Mouse (Mus musculus): ENCODE data around the gene Sirt4. TPM values are rescaled to one million over a fixed set of nuclear protein-coding genes. Genes with fewer than 3 reads are reported as not detected.

Gene Sirt4
- polyA plus RNA-seq, 1 experiment from 2014 or later = 23.1 TPM

DNA sequence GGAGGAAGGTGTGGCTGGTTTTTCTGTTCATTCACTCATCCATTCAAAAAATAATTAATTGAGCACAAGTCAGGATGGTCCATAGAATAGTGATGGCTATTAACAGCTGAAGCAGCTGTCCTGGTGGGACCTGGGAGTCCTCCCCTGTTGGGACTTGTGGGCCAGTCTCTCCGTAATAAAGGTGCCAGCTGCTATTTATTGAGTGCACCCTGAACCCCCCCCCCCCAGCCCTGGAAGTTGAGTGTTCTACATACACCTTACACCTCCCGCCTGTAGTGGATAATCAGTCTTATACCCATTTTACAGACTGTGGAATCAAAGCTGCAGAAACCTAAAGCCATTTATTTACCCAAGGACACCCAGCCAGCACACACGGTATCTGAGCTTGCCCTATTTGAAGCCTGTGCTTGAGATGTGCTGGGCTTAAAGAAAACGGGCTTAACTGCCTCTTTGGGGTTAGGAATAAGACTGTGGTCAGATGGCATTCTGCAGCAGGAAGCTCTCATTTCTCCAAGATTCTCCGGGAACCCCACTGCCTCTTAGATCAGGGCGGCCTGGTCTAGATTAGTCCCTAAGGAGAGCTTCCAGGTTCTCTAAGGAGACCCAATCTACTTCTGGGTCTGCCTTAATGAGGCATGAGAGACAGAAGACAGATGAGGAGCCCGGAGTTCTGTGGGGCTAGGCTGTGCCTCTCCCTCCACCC is 47.1 kb downstream of the Sirt4 start:
- peak overlapping the region; percentile 74 for H3K4me2 ChIP-seq (replicated peaks; ENCODE audit: low read depth, low read length)
- DNase-seq (ENCODE audit: low spot score) (no peak), ATAC-seq (ENCODE audit: low FRiP score) (peak; percentile 3; the same call in 1 of the 2 replicates)
- H3K27me3 ChIP-seq (ENCODE audit: control insufficient read depth, insufficient read depth, low read length) = no peaks in the 10 kb centered on the region
- peaks cover 10% of the 10 kb centered on the region for H3K36me3 ChIP-seq (ENCODE audit: control insufficient read depth, insufficient read depth, low read length)
- H3K4me1 ChIP-seq (replicated peaks; ENCODE audit: control insufficient read depth, insufficient read depth, low read length) = peaks cover 63% of the 10 kb centered on the region
- 28% methylated on average over 7 of the region's 7 CpGs for WGBS
- H3K9me3 ChIP-seq (ENCODE audit: control insufficient read depth, low read length) = no peaks in the 10 kb centered on the region
- H3K4me3 ChIP-seq (ENCODE audit: low read depth, low read length) = peak overlapping the region; percentile 27
- H3K27ac ChIP-seq (ENCODE audit: low read depth, low read length) = peak overlapping the region; percentile 100
- peak overlapping the region; percentile 99 for H3K9ac ChIP-seq (ENCODE audit: low read depth, low read length)

DNA sequence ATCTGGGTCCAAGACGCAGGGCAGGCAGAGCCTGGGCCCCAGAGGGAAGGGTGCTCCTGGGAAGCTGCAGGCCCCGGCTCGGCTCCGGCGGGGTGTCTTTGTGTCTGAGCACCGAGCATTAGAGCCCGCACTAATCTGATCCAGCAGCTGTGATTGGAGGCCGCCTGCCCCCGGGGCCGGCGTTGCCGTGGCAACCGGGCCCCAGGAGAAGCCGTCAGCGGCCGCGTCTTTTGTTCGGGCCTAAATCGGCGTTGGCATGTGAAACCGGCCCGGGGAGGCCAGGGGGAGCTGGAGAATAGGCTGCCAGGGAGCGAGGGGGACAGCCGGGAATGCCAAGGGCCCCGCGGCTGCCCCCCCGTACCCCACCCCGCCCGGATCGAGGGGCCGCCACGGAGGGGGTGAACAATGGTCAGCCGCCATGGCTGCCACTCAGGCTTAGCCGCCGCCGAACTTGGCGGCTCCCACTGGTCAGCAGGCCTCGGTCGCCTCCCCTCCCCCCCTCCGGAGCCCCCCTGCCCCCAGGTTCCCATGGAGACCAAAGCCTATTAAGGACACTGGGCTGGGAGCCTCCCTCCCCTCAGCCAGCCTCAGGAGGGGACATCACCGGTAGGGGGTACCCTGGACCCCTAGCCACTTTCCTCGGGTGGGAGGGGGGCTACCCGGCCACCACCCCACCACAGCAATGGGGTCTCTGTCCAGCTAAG is 48.0 kb downstream of the Sirt4 start:
- H3K27ac ChIP-seq (ENCODE audit: low read depth, low read length) = peak overlapping the region; percentile 100
- H3K9me3 ChIP-seq (ENCODE audit: control insufficient read depth, low read length) = no peaks in the 10 kb centered on the region
- H3K9ac ChIP-seq (ENCODE audit: low read depth, low read length) = peak overlapping the region; percentile 99
- WGBS = 0% methylated on average over 41 of the region's 43 CpGs
- DNase-seq (ENCODE audit: low spot score) = peak; percentile 97
- peak; percentile 89 for ATAC-seq (ENCODE audit: low FRiP score)
- peak overlapping the region; percentile 74 for H3K4me2 ChIP-seq (replicated peaks; ENCODE audit: low read depth, low read length)
- peaks cover 5% of the 10 kb centered on the region for H3K36me3 ChIP-seq (ENCODE audit: control insufficient read depth, insufficient read depth, low read length)
- no peaks in the 10 kb centered on the region for H3K27me3 ChIP-seq (ENCODE audit: control insufficient read depth, insufficient read depth, low read length)
- H3K4me1 ChIP-seq (replicated peaks; ENCODE audit: control insufficient read depth, insufficient read depth, low read length) = peaks cover 63% of the 10 kb centered on the region
- peak overlapping the region; percentile 97 for H3K4me3 ChIP-seq (ENCODE audit: low read depth, low read length)

DNA sequence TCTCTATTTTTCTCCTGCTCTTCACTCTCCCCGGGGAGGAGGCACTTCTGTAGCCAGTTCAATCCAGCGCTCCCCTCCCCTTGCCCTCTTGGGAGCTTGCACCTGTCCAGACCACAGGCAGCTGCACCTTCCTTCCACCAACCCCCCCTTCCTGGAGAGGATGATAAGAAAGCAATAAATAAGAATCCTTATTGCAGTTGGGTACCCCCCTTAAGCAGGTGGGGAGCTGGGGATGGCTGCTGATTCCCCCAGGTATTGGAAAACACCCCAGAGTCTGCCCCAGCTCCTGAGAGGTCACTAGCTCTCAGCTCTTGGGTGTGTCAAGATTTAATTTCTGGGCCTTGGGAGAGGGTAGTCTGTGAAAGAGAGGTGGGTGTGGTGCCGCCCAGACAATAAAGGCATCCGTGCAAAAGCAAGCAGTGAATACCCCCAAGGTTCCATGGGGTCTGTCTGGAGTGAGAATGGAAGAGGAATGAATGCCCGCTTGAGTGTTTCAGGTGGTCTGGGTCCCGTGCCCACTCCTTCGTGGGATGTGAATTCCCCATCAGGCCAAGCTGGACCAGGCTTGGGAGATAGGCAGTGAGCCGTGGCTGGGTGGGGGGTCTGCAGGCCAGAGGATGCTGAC is 48.7 kb downstream of the Sirt4 start:
- H3K4me2 ChIP-seq (replicated peaks; ENCODE audit: low read depth, low read length) = peak overlapping the region; percentile 74
- DNase-seq (ENCODE audit: low spot score) (no peak), ATAC-seq (ENCODE audit: low FRiP score) (no peak)
- no peaks in the 10 kb centered on the region for H3K27me3 ChIP-seq (ENCODE audit: control insufficient read depth, insufficient read depth, low read length)
- H3K27ac ChIP-seq (ENCODE audit: low read depth, low read length) = peak overlapping the region; percentile 100
- peak overlapping the region; percentile 97 for H3K4me3 ChIP-seq (ENCODE audit: low read depth, low read length)
- 0 out of 2 replicates have a peak, but pooled peaks cover 4% of the 10 kb centered on the region for H3K36me3 ChIP-seq (ENCODE audit: control insufficient read depth, insufficient read depth, low read length)
- peak overlapping the region; percentile 99 for H3K9ac ChIP-seq (ENCODE audit: low read depth, low read length)
- 13% methylated on average over 8 of the region's 8 CpGs for WGBS
- H3K9me3 ChIP-seq (ENCODE audit: control insufficient read depth, low read length) = no peaks in the 10 kb centered on the region
- H3K4me1 ChIP-seq (replicated peaks; ENCODE audit: control insufficient read depth, insufficient read depth, low read length) = peaks cover 60% of the 10 kb centered on the region

DNA sequence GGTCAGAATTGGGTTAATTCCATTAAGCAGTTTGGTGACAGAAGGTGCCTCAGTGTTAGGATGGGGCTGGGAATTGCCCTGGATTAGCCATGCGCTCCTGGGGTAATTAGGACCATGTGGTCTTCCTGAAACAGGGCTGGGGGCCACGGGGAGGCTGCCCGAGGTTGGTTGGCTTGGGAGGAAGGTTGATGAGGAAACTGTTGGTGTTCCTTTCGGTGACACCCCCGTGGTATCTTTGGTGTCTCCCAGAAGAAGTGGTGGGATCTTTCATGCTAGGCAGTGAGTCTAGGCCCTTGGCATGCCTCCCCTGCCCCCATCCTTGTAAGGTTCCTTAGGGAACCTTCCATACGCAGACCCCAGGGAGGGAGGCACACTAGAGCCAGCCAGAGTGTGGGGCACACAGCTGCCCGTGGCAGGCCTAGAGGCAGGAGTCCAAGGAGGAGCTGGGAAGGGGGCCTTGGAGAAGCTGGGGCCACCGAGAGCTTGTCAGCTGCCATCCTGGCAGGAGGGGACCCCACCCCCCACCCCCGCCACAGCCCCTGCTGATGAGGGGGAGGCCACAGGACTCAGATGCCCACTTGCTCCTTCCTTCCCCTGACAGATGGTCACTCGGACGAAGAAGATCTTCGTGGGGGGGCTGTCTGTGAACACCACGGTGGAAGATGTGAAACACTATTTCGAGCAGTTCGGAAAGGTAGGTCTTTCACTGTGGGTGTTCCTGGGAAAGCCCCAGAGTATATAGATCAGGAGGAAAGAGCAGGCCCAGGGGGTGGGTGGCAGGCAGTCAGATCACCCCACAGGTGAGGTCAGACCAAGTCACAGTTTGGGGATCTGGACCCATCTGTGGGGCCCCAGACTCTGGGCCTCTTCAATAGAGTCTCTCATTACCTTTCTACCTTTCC is 49.4 kb downstream of the Sirt4 start:
- no peak for ATAC-seq (ENCODE audit: low FRiP score)
- Histone ChIP-seq H3K27me3 (ENCODE audit: control insufficient read depth, insufficient read depth, low read length) (no peaks in the 10 kb centered on the region), H3K36me3 (ENCODE audit: control insufficient read depth, insufficient read depth, low read length) (0 out of 2 replicates have a peak, but pooled peaks cover 4% of the 10 kb centered on the region), H3K27ac (ENCODE audit: low read depth, low read length) (peak overlapping the region; percentile 100), H3K4me2 (replicated peaks; ENCODE audit: low read depth, low read length) (peak overlapping the region; percentile 74), H3K4me1 (replicated peaks; ENCODE audit: control insufficient read depth, insufficient read depth, low read length) (peaks cover 60% of the 10 kb centered on the region), H3K9ac (ENCODE audit: low read depth, low read length) (peak overlapping the region; percentile 99), H3K4me3 (ENCODE audit: low read depth, low read length) (peak overlapping the region; percentile 97), H3K9me3 (ENCODE audit: control insufficient read depth, low read length) (no peaks in the 10 kb centered on the region)
- 18% methylated on average over 15 of the region's 15 CpGs for WGBS
- no peak for DNase-seq (ENCODE audit: low spot score)

DNA sequence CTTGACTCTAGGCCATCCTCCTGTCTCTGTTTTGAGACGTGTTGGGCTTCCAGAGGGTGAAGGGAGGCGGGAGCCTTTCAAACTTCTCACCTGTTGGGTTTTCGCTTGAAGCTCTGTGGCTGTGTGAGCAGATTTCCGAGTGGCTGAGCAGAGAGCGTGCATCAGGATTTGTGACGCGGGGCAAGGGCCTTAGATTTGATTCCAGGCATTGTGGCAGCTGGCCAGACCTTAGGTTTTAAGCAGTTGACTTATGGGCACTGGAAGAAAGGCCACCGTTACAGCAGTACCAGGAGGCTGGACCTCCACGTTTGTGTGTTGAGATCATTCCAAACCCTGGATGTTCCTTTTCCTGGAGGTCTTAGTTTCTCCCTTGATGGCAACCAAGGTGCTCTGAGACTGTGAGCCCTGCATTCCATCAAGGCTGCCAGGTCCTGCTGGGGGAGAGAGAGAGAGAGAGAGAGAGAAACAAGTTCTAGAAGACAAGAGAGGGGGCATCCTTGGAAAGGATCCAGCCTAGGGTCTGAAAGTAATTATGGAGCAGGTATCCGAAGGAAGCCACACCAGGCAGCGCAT is 50.2 kb downstream of the Sirt4 start:
- H3K27me3 ChIP-seq (ENCODE audit: control insufficient read depth, insufficient read depth, low read length) = no peaks in the 10 kb centered on the region
- H3K4me1 ChIP-seq (replicated peaks; ENCODE audit: control insufficient read depth, insufficient read depth, low read length) = peaks cover 54% of the 10 kb centered on the region
- no peak for ATAC-seq (ENCODE audit: low FRiP score)
- peak overlapping the region; percentile 97 for H3K4me3 ChIP-seq (ENCODE audit: low read depth, low read length)
- no peak for DNase-seq (ENCODE audit: low spot score)
- peak overlapping the region; percentile 74 for H3K4me2 ChIP-seq (replicated peaks; ENCODE audit: low read depth, low read length)
- H3K9me3 ChIP-seq (ENCODE audit: control insufficient read depth, low read length) = no peaks in the 10 kb centered on the region
- peak overlapping the region; percentile 99 for H3K9ac ChIP-seq (ENCODE audit: low read depth, low read length)
- 0 out of 2 replicates have a peak, but pooled peaks cover 4% of the 10 kb centered on the region for H3K36me3 ChIP-seq (ENCODE audit: control insufficient read depth, insufficient read depth, low read length)
- 38% methylated on average over 11 of the region's 11 CpGs for WGBS
- peak overlapping the region; percentile 100 for H3K27ac ChIP-seq (ENCODE audit: low read depth, low read length)

DNA sequence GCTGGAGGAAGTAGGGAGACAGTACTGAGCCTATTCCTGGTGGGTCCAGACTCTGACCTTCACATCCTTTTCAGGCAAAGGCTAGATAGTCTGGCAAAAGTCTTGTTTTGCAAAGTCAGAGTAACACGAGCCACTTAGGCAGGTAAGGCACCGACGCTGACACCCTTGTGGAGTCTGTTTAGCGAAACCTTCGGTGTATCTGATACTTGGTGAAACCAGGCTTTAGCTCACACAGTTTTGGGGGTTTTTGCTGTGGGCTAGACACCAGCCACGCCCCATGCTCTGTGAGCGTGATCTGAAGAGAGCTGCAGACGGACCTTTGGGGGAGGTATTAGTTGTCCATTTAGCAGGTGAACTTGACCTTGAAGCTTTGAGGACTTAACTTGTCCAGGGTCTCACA is 51.3 kb downstream of the Sirt4 start:
- ATAC-seq (ENCODE audit: low FRiP score) (no peak), DNase-seq (ENCODE audit: low spot score) (no peak)
- H3K4me3 ChIP-seq (ENCODE audit: low read depth, low read length) = peak overlapping the region; percentile 97
- H3K36me3 ChIP-seq (ENCODE audit: control insufficient read depth, insufficient read depth, low read length) = 0 out of 2 replicates have a peak, but pooled peaks cover 2% of the 10 kb centered on the region
- H3K27me3 ChIP-seq (ENCODE audit: control insufficient read depth, insufficient read depth, low read length) = no peaks in the 10 kb centered on the region
- H3K9ac ChIP-seq (ENCODE audit: low read depth, low read length) = peak overlapping the region; percentile 99
- H3K4me2 ChIP-seq (replicated peaks; ENCODE audit: low read depth, low read length) = peak overlapping the region; percentile 74
- peaks cover 43% of the 10 kb centered on the region for H3K4me1 ChIP-seq (replicated peaks; ENCODE audit: control insufficient read depth, insufficient read depth, low read length)
- peak overlapping the region; percentile 100 for H3K27ac ChIP-seq (ENCODE audit: low read depth, low read length)
- 74% methylated on average over 8 of the region's 8 CpGs for WGBS
- no peaks in the 10 kb centered on the region for H3K9me3 ChIP-seq (ENCODE audit: control insufficient read depth, low read length)

DNA sequence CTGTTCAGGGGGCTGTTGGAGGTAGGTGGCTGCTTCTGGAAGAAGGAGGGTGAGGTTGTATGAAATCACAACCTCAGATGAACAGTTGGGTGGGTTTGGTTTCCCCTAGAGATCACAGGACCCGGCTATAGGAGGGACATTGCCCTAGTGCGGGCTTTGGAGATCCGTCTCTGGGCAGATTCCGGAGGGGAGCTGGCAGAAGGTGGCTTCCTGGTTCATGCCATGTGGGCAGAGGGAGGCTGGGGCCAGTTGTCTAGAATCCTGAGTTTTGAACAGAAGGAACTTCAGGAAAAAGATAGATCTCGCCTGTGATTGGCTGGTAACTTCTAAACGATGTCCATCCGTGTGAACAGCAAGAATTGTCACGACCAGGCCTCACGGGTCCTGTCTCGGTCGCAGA is 52.1 kb downstream of the Sirt4 start:
- peak overlapping the region; percentile 97 for H3K4me3 ChIP-seq (ENCODE audit: low read depth, low read length)
- 0 out of 2 replicates have a peak, but pooled peaks cover 2% of the 10 kb centered on the region for H3K36me3 ChIP-seq (ENCODE audit: control insufficient read depth, insufficient read depth, low read length)
- no peaks in the 10 kb centered on the region for H3K9me3 ChIP-seq (ENCODE audit: control insufficient read depth, low read length)
- peak overlapping the region; percentile 100 for H3K27ac ChIP-seq (ENCODE audit: low read depth, low read length)
- DNase-seq (ENCODE audit: low spot score) (no peak), ATAC-seq (ENCODE audit: low FRiP score) (no peak)
- H3K4me1 ChIP-seq (replicated peaks; ENCODE audit: control insufficient read depth, insufficient read depth, low read length) = peaks cover 37% of the 10 kb centered on the region
- peak overlapping the region; percentile 99 for H3K9ac ChIP-seq (ENCODE audit: low read depth, low read length)
- no peaks in the 10 kb centered on the region for H3K27me3 ChIP-seq (ENCODE audit: control insufficient read depth, insufficient read depth, low read length)
- H3K4me2 ChIP-seq (replicated peaks; ENCODE audit: low read depth, low read length) = peak overlapping the region; percentile 74
- WGBS = 55% methylated on average over 11 of the region's 11 CpGs

DNA sequence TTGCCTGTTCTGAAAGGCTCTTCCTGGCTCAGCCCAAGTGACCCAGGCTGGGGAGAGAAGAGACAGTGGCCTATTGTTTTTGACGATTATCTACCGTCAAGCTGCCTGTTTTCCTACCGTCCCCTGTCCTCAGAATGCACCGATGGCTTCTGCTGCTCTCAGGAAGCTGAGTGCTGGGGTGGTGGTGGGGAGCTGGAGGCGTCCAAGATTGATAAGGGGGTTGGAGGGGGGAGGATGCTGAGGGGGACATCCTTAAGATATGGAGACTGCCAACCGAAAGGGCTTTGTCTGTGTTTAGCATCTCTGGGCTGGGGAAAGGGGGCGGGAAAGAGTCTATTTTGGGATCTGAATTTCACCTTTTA is 52.6 kb downstream of the Sirt4 start:
- WGBS = 14% methylated on average over 7 of the region's 7 CpGs
- Histone ChIP-seq H3K4me3 (ENCODE audit: low read depth, low read length) (peak overlapping the region; percentile 97), H3K4me2 (replicated peaks; ENCODE audit: low read depth, low read length) (peak overlapping the region; percentile 74), H3K9me3 (ENCODE audit: control insufficient read depth, low read length) (no peaks in the 10 kb centered on the region), H3K36me3 (ENCODE audit: control insufficient read depth, insufficient read depth, low read length) (0 out of 2 replicates have a peak, but pooled peaks cover 2% of the 10 kb centered on the region), H3K27ac (ENCODE audit: low read depth, low read length) (peak overlapping the region; percentile 100), H3K4me1 (replicated peaks; ENCODE audit: control insufficient read depth, insufficient read depth, low read length) (peaks cover 34% of the 10 kb centered on the region), H3K9ac (ENCODE audit: low read depth, low read length) (peak overlapping the region; percentile 99), H3K27me3 (ENCODE audit: control insufficient read depth, insufficient read depth, low read length) (no peaks in the 10 kb centered on the region)
- DNase-seq (ENCODE audit: low spot score) (no peak), ATAC-seq (ENCODE audit: low FRiP score) (no peak)

Measured in hindbrain, embryonic 11.5 days (tissue).